In genomic region chr7:109050831-109051230, GRCm38 (mm10) we compare ENCODE assay signal across 15 mouse cellular contexts. TPM values are rescaled to one million over a fixed set of nuclear protein-coding genes. Genes with fewer than 3 reads are reported as not detected.
"Had no signal": no experiment of that assay in that cellular context is flagged by ENCODE, and none has a peak within 500 bp of the region (broad histone marks: within the 10 kb centered on the region; RNA-seq: fewer than 3 reads in every experiment).

No protein-coding gene starts in this region.

- H3K9me3 ChIP-seq: limb, embryonic 15.5 days; liver, embryonic 12.5 days; midbrain, embryonic 15.5 days; neural tube, embryonic 12.5 days had no signal

- DNase-seq: kidney, postnatal 14 days; lung, embryonic 14.5 days; lung, postnatal 10 days; lung, postnatal 4 days; right cerebral cortex, postnatal 4 days; spleen, adult 18-20 months; thymus, adult 18-20 months; thymus, postnatal 36 days had no signal

- H3K36me3 ChIP-seq: limb, embryonic 15.5 days; liver, embryonic 12.5 days had no signal

- H3K27ac ChIP-seq: left cerebral cortex, adult 2 months; limb, embryonic 15.5 days; liver, embryonic 12.5 days; midbrain, embryonic 15.5 days; neural tube, embryonic 12.5 days had no signal

- H3K4me2 ChIP-seq: limb, embryonic 15.5 days; liver, embryonic 12.5 days; lung, embryonic 14.5 days; midbrain, embryonic 11.5 days; midbrain, embryonic 15.5 days; neural tube, embryonic 12.5 days had no signal

- H3K9ac ChIP-seq: limb, embryonic 15.5 days; liver, embryonic 12.5 days; lung, embryonic 14.5 days; midbrain, embryonic 15.5 days; neural tube, embryonic 12.5 days had no signal

- H3K4me3 ChIP-seq: left cerebral cortex, adult 2 months; limb, embryonic 15.5 days; liver, embryonic 12.5 days; midbrain, embryonic 15.5 days; neural tube, embryonic 12.5 days had no signal

- H3K27me3 ChIP-seq: limb, embryonic 15.5 days; liver, embryonic 12.5 days; midbrain, embryonic 15.5 days; neural tube, embryonic 12.5 days had no signal

- ATAC-seq: liver, embryonic 12.5 days; midbrain, embryonic 15.5 days had no signal

- H3K4me1 ChIP-seq: limb, embryonic 15.5 days; liver, embryonic 12.5 days; midbrain, embryonic 15.5 days; neural tube, embryonic 12.5 days had no signal

RNA-seq across cellular contexts. Expression of gene Ric3, which starts 32.3 kb away (rescaled TPM):
- total RNA-seq: monocyte, adult 5-6 weeks had no signal
